1 mouse cellular context compared by ENCODE assay signal in the genomic region with DNA sequence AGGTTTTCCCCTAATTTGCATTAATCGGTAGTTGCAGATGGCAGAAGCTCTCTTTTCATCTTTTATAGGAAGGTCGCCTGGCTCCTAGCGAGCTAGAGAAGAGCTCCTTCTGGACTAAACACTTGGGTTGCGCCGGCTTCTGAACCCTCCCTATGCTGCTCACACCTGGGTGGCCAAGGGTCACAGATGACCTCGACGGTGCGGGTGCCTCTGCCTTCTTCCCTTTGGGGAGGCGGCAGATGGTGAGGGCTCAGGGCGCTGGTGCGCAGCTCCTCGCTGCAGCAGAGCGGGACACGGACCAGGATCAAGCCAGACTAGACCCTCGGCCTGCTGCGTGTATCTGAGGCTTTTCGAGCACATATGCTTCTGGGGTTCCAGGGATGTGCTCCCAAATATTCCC.
TF ChIP-seq lines count a peak whose summit lies in the region.

No protein-coding gene starts in this region.

TF ChIP-seq in CH12.LX, 34 proteins besides CTCF, POLR2A, EP300 and RAD21:
- no peak for TF ChIP-seq RCOR1 (conservative IDR thresholded peaks at IDR 0.05; ENCODE audit: low read depth, low read length)
- no peak for TF ChIP-seq MXI1 (IDR thresholded peaks at IDR 0.05; ENCODE audit: low read depth, low read length)
- no peak for TF ChIP-seq MEF2A (IDR thresholded peaks at IDR 0.05; ENCODE audit: borderline replicate concordance, low read depth, low read length)
- no peak for TF ChIP-seq ZC3H11A (IDR thresholded peaks at IDR 0.05; ENCODE audit: low read depth, low read length)
- TF ChIP-seq NRF1 (IDR thresholded peaks at IDR 0.05; ENCODE audit: low read depth, low read length) = no peak
- TF ChIP-seq UBTF (IDR thresholded peaks at IDR 0.05; ENCODE audit: low read depth, low read length) = no peak
- TF ChIP-seq CHD1 (IDR thresholded peaks at IDR 0.05; ENCODE audit: low read depth, low read length) = no peak
- TF ChIP-seq HCFC1 (IDR thresholded peaks at IDR 0.05; ENCODE audit: low read depth, low read length) = no peak
- TF ChIP-seq USF1 (IDR thresholded peaks at IDR 0.05; ENCODE audit: low read depth, low read length) = no peak
- no peak for TF ChIP-seq ELF1 (IDR thresholded peaks at IDR 0.05; ENCODE audit: low read depth, low read length)
